Mouse (Mus musculus) cerebellum, adult 8-10 months (tissue): Measurements from ENCODE around the gene Bbs9.

ENCODE experiments used
- DNase-seq: peaks from one replicate; pipeline ENCODE4 v3.0.0; 2022

Gene Bbs9

GRCm38 (mm10) chr9:22640683-22641431 lies 165.3 kb downstream of the Bbs9 start:
- no peak for DNase-seq

GRCm38 (mm10) chr9:22645844-22646390 lies 170.4 kb downstream of the Bbs9 start:
- DNase-seq, result no peak

GRCm38 (mm10) chr9:22646461-22646860 lies 170.9 kb downstream of the Bbs9 start:
- DNase-seq, result no peak

GRCm38 (mm10) chr9:22648163-22648562 lies 172.6 kb downstream of the Bbs9 start:
- no peak for DNase-seq

GRCm38 (mm10) chr9:22649606-22650005 lies 174.1 kb downstream of the Bbs9 start:
- no peak for DNase-seq

GRCm38 (mm10) chr9:22650781-22651180 lies 175.3 kb downstream of the Bbs9 start:
- DNase-seq, result no peak

- no peak for DNase-seq
Observed at GRCm38 (mm10) chr9:22651619-22652018, 176.1 kb downstream of the Bbs9 start.

- DNase-seq, result no peak
Observed at GRCm38 (mm10) chr9:22654726-22655393, 179.3 kb downstream of the Bbs9 start.

- DNase-seq, result no peak
Observed at GRCm38 (mm10) chr9:22657216-22657615, 181.7 kb downstream of the Bbs9 start.

- DNase-seq, result no peak
Observed at GRCm38 (mm10) chr9:22665155-22665554, 189.6 kb downstream of the Bbs9 start.

GRCm38 (mm10) chr9:22672937-22673336 lies 197.4 kb downstream of the Bbs9 start:
- no peak for DNase-seq

GRCm38 (mm10) chr9:22677132-22677829 lies 201.8 kb downstream of the Bbs9 start:
- no peak for DNase-seq

GRCm38 (mm10) chr9:22677997-22678396 lies 202.5 kb downstream of the Bbs9 start:
- no peak for DNase-seq

- DNase-seq, result no peak
Observed at GRCm38 (mm10) chr9:22678496-22678895, 203.0 kb downstream of the Bbs9 start.

GRCm38 (mm10) chr9:22679485-22679884 lies 204.0 kb downstream of the Bbs9 start:
- DNase-seq, result no peak

- DNase-seq, result no peak
Observed at GRCm38 (mm10) chr9:22680031-22680430, 204.5 kb downstream of the Bbs9 start.

GRCm38 (mm10) chr9:22680484-22680883 lies 205.0 kb downstream of the Bbs9 start:
- no peak for DNase-seq

- no peak for DNase-seq
Observed at GRCm38 (mm10) chr9:22683786-22684185, 208.3 kb downstream of the Bbs9 start.

GRCm38 (mm10) chr9:22686765-22687472 lies 211.4 kb downstream of the Bbs9 start:
- no peak for DNase-seq

- no peak for DNase-seq
Observed at GRCm38 (mm10) chr9:22690234-22690633, 214.7 kb downstream of the Bbs9 start.

GRCm38 (mm10) chr9:22695392-22695791 lies 219.9 kb downstream of the Bbs9 start:
- no peak for DNase-seq

- no peak for DNase-seq
Observed at GRCm38 (mm10) chr9:22696809-22697374, 221.4 kb downstream of the Bbs9 start.

GRCm38 (mm10) chr9:22697811-22698210 lies 222.3 kb downstream of the Bbs9 start:
- no peak for DNase-seq
